22 mouse cellular contexts compared by ENCODE assay signal in the genomic region with DNA sequence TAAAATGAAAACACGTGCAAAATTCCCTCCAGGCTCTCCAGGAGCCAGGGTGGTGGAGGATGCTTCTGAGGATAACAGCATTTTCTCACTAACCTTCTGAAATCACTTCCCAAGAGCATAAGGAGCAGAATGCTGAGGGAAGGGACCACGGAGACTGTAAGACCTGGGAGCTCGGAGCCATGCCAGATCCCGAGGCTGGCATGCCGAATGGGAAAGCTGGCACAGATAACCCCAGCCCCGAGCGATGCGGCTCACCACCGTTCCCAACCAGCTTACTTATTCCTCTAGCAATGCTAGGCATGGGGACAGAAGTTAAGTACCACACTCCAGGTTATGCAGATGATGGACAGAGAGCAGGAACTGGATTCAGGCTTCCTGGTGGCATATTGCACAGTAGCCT. TPM values are rescaled to one million over a fixed set of nuclear protein-coding genes. Genes with fewer than 3 reads are reported as not detected.
DNase-seq lines count a peak whose midpoint lies in the region; ATAC-seq and TF ChIP-seq lines count a peak whose summit lies in the region.
"Had no signal": no experiment of that assay in that cellular context is flagged by ENCODE, and none has a peak within 500 bp of the region (broad histone marks: within the 10 kb centered on the region; RNA-seq: fewer than 3 reads in every experiment).

No protein-coding gene starts in this region.

- no peak for TF ChIP-seq CTCF in left cerebral cortex, adult 2 months (IDR thresholded peaks at IDR 0.05)

- intact Hi-C loops in left cerebral cortex, adult 2 months (cut with DNase I) = no loop called here
- intact Hi-C loops in left cerebral cortex, postnatal 10 days (cut with DNase I) = no loop called here

- ATAC-seq in forebrain, embryonic 13.5 days = no peak
- no peak for ATAC-seq in forebrain, embryonic 11.5 days (replicated peaks; ENCODE audit: low FRiP score)
- ATAC-seq in forebrain, embryonic 16.5 days = peak; percentile 16; the same call in 1 of the 2 replicates
- ATAC-seq in liver, embryonic 11.5 days (replicated peaks; ENCODE audit: low FRiP score) = no peak
- ATAC-seq: activated CD4-positive, CD25-positive, alpha-beta regulatory T cell, adult 4 months; CD4-positive, CD25-positive, alpha-beta regulatory T cell, adult 4 months; Patski had no signal

- H3K4me2 ChIP-seq in forebrain, embryonic 13.5 days = no peak overlapping the region
- H3K4me2 ChIP-seq in forebrain, embryonic 11.5 days (ENCODE audit: low read depth, low read length, severe bottlenecking) = no peak overlapping the region
- no peak overlapping the region for H3K4me2 ChIP-seq in forebrain, embryonic 16.5 days (ENCODE audit: low read length)
- H3K4me2 ChIP-seq in liver, embryonic 11.5 days = no peak overlapping the region
- H3K4me2 ChIP-seq: limb, embryonic 12.5 days; liver, embryonic 13.5 days; lung, embryonic 14.5 days; midbrain, embryonic 11.5 days had no signal

- H3K9me3 ChIP-seq in forebrain, embryonic 13.5 days (replicated peaks) = 0 out of 2 replicates have a peak, but pooled peaks cover 5% of the 10 kb centered on the region
- peaks cover 3% of the 10 kb centered on the region for H3K9me3 ChIP-seq in forebrain, embryonic 11.5 days (ENCODE audit: control insufficient read depth, low read length)
- no peaks in the 10 kb centered on the region for H3K9me3 ChIP-seq in forebrain, embryonic 16.5 days (ENCODE audit: control insufficient read depth, low read length)
- no peaks in the 10 kb centered on the region for H3K9me3 ChIP-seq in liver, embryonic 11.5 days (ENCODE audit: control insufficient read depth, low read length)
- H3K9me3 ChIP-seq: limb, embryonic 12.5 days; liver, embryonic 13.5 days had no signal

- 0 out of 2 replicates have a peak overlapping the region, but pooled peaks have one; percentile 3 for H3K27ac ChIP-seq in forebrain, embryonic 13.5 days
- no peak overlapping the region for H3K27ac ChIP-seq in forebrain, embryonic 11.5 days (ENCODE audit: low read depth, low read length)
- 0 out of 2 replicates have a peak overlapping the region, but pooled peaks have one; percentile 36 for H3K27ac ChIP-seq in left cerebral cortex, adult 2 months
- peak overlapping the region; percentile 3 for H3K27ac ChIP-seq in forebrain, embryonic 16.5 days (ENCODE audit: low read length)
- no peak overlapping the region for H3K27ac ChIP-seq in liver, embryonic 11.5 days (ENCODE audit: low read depth, low read length)
- H3K27ac ChIP-seq: kidney, postnatal 0 days; limb, embryonic 12.5 days; liver, embryonic 13.5 days; macrophage had no signal

- 88% methylated on average over 9 of the region's 9 CpGs for WGBS in forebrain, embryonic 13.5 days
- 93% methylated on average over 9 of the region's 9 CpGs for WGBS in forebrain, embryonic 11.5 days
- 75% methylated on average over 9 of the region's 9 CpGs for WGBS in forebrain, embryonic 16.5 days
- 86% methylated on average over 9 of the region's 9 CpGs for WGBS in liver, embryonic 11.5 days

- no peak overlapping the region for H3K4me3 ChIP-seq in forebrain, embryonic 13.5 days
- no peak overlapping the region for H3K4me3 ChIP-seq in forebrain, embryonic 11.5 days (ENCODE audit: low read depth, low read length)
- H3K4me3 ChIP-seq in left cerebral cortex, adult 2 months = no peak overlapping the region
- H3K4me3 ChIP-seq in forebrain, embryonic 16.5 days (replicated peaks; ENCODE audit: low read length) = no peak overlapping the region
- no peak overlapping the region for H3K4me3 ChIP-seq in liver, embryonic 11.5 days (ENCODE audit: low read depth, low read length)
- H3K4me3 ChIP-seq: limb, embryonic 12.5 days; liver, embryonic 13.5 days had no signal

- DNase-seq in forebrain, embryonic 11.5 days (ENCODE audit: low spot score) = no peak
- no peak for DNase-seq in left cerebral cortex, adult 2 months (ENCODE audit: extremely low spot score in 1 of 2, low spot score in 2 of 2)
- DNase-seq in left cerebral cortex, postnatal 10 days (ENCODE audit: extremely low spot score in 1 of 2, low spot score in 2 of 2) = no peak
- DNase-seq in cerebellum, adult 8-10 months = peak; percentile 41
- no peak for DNase-seq in liver, embryonic 11.5 days (ENCODE audit: low spot score)
- no peak for DNase-seq in lung, postnatal 36 days
- DNase-seq: adrenal gland, postnatal 10 days; gastrocnemius, postnatal 14 days; heart, postnatal 10 days; kidney, adult 11 months; liver, embryonic 13.5 days; lung, embryonic 14.5 days; thymus, postnatal 36 days had no signal

- no peak overlapping the region for H3K9ac ChIP-seq in forebrain, embryonic 13.5 days
- no peak overlapping the region for H3K9ac ChIP-seq in forebrain, embryonic 11.5 days (ENCODE audit: low read length)
- H3K9ac ChIP-seq in forebrain, embryonic 16.5 days (replicated peaks; ENCODE audit: low read depth, low read length) = no peak overlapping the region
- H3K9ac ChIP-seq in liver, embryonic 11.5 days (ENCODE audit: low read depth, low read length) = no peak overlapping the region
- H3K9ac ChIP-seq: limb, embryonic 12.5 days; liver, embryonic 13.5 days; lung, embryonic 14.5 days had no signal

- H3K4me1 ChIP-seq in forebrain, embryonic 13.5 days = peaks cover 22% of the 10 kb centered on the region
- H3K4me1 ChIP-seq in forebrain, embryonic 11.5 days (replicated peaks; ENCODE audit: control insufficient read depth, insufficient read depth, low read length) = no peaks in the 10 kb centered on the region
- H3K4me1 ChIP-seq in forebrain, embryonic 16.5 days (replicated peaks; ENCODE audit: control insufficient read depth, insufficient read depth, low read length) = peaks cover 16% of the 10 kb centered on the region
- no peaks in the 10 kb centered on the region for H3K4me1 ChIP-seq in liver, embryonic 11.5 days (replicated peaks; ENCODE audit: control insufficient read depth, insufficient read depth, low read length)
- H3K4me1 ChIP-seq: liver, embryonic 13.5 days had no signal

- H3K27me3 ChIP-seq in forebrain, embryonic 13.5 days = no peaks in the 10 kb centered on the region
- no peaks in the 10 kb centered on the region for H3K27me3 ChIP-seq in forebrain, embryonic 11.5 days (ENCODE audit: control insufficient read depth, insufficient read depth, low read length)
- no peaks in the 10 kb centered on the region for H3K27me3 ChIP-seq in forebrain, embryonic 16.5 days (replicated peaks; ENCODE audit: control insufficient read depth, insufficient read depth, low read length)
- no peaks in the 10 kb centered on the region for H3K27me3 ChIP-seq in liver, embryonic 11.5 days (replicated peaks; ENCODE audit: control insufficient read depth, insufficient read depth, low read length)
- H3K27me3 ChIP-seq: limb, embryonic 12.5 days; liver, embryonic 13.5 days; Patski had no signal

- peaks cover 19% of the 10 kb centered on the region for H3K36me3 ChIP-seq in forebrain, embryonic 13.5 days (ENCODE audit: poor library complexity, severe bottlenecking)
- H3K36me3 ChIP-seq in forebrain, embryonic 11.5 days (ENCODE audit: control insufficient read depth, insufficient read depth, low read length) = peaks cover 3% of the 10 kb centered on the region; the same call in 1 of the 2 replicates
- H3K36me3 ChIP-seq in forebrain, embryonic 16.5 days (ENCODE audit: control insufficient read depth, insufficient read depth) = peaks cover 2% of the 10 kb centered on the region; the same call in 1 of the 2 replicates
- no peaks in the 10 kb centered on the region for H3K36me3 ChIP-seq in liver, embryonic 11.5 days (ENCODE audit: control insufficient read depth, insufficient read depth, low read length)
- H3K36me3 ChIP-seq: liver, embryonic 13.5 days had no signal

RNA-seq across cellular contexts. Expression of gene Bcl9, which starts 13.7 kb away (rescaled TPM):
- 101 and 105 TPM in 2 replicates for polyA plus RNA-seq in forebrain, embryonic 13.5 days (2015; fragmentation: Nextera tagmentation; extraction: Ambion mirVana)
- 81.8 and 82.1 TPM in 2 replicates for polyA plus RNA-seq in forebrain, embryonic 11.5 days (2014; fragmentation: Nextera tagmentation; extraction: Ambion mirVana)
- 10 to 100 TPM; 55.3 to 60.0 TPM for total RNA-seq in left cerebral cortex, adult 2 months (2021)
- 10 to 100 TPM; 65.0 to 71.9 TPM for total RNA-seq in left cerebral cortex, postnatal 10 days (2021)
- polyA plus RNA-seq in forebrain, embryonic 16.5 days (2015; fragmentation: Nextera tagmentation; extraction: Ambion mirVana) = 102 and 109 TPM in 2 replicates
- polyA plus RNA-seq in liver, embryonic 11.5 days (2014; fragmentation: Nextera tagmentation; extraction: Ambion mirVana) = 17.9 and 21.3 TPM in 2 replicates

Comparison
In these comparisons a context has a peak if more than half of its experiments do, and no peak if none do; other contexts are left out.
1. H3K27ac ChIP-seq: peak in forebrain, embryonic 13.5 days (single experiment), left cerebral cortex, adult 2 months (single experiment) and forebrain, embryonic 16.5 days (single experiment); none in forebrain, embryonic 11.5 days (single experiment) and liver, embryonic 11.5 days (single experiment).